Mouse (Mus musculus): Measurements from ENCODE around the gene Spg7. TPM values are rescaled to one million over a fixed set of nuclear protein-coding genes. Genes with fewer than 3 reads are reported as not detected.

The Spg7 gene
- polyA plus RNA-seq, 1 experiment, result 361 TPM

DNA sequence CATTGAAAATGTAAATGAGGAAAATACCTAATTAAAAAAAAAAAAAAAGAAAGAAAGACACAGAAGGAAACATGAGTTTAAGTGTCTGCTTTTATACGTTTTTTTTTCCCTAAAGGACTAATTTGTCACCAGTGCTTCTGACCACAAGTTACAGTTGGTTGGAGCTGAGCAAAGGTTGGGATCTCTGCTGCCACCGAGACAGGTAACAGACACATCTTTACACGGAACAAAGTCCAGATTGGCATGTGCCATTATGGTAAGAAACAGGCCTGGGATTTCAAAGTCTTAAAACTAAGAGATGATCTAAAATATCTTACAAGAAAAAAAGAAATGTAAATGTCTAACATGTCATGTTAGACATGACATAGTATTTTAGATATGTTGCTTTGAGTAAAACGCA lies 16.0 kb upstream of the Spg7 start:
- H3K4me1 ChIP-seq (ENCODE audit: control insufficient read depth, insufficient read depth, low read length), result peaks cover 4% of the 10 kb centered on the region
- TF ChIP-seq CTCF (IDR thresholded peaks at IDR 0.05; ENCODE audit: insufficient read depth, low read depth, low read length) (no peak), POLR2A (IDR thresholded peaks at IDR 0.05; ENCODE audit: insufficient read depth, low read depth, low read length) (no peak)
- H3K4me3 ChIP-seq (ENCODE audit: insufficient read depth, low read depth, low read length), result no peak overlapping the region
- no peak overlapping the region for H3K27ac ChIP-seq (ENCODE audit: insufficient read depth, low read depth, low read length)
- WGBS, result 84% methylated on average over 4 of the region's 4 CpGs

DNA sequence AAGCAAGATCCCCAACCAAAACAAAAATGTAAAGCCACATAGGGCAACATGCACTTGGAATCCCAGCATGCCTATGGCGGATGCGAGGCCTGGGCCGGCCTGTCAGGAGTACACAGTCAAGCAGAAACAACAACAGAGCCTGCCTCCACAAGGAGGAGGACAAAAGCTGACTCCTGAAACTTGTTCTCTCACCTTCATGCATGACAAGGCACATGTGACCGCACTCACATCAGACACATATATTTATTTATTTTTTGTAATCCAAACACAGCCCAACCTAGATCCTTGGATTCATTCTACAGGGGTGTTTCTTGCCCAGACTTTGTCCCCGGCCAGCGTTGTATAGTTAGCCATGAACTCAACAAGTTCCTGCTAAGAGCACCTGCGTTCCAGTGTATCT lies 14.9 kb upstream of the Spg7 start:
- Histone ChIP-seq H3K4me3 (ENCODE audit: insufficient read depth, low read depth, low read length) (no peak overlapping the region), H3K27ac (ENCODE audit: insufficient read depth, low read depth, low read length) (no peak overlapping the region), H3K4me1 (ENCODE audit: control insufficient read depth, insufficient read depth, low read length) (peaks cover 4% of the 10 kb centered on the region)
- TF ChIP-seq CTCF (IDR thresholded peaks at IDR 0.05; ENCODE audit: insufficient read depth, low read depth, low read length) (no peak), POLR2A (IDR thresholded peaks at IDR 0.05; ENCODE audit: insufficient read depth, low read depth, low read length) (no peak)
- WGBS, result 85% methylated on average over 7 of the region's 7 CpGs

DNA sequence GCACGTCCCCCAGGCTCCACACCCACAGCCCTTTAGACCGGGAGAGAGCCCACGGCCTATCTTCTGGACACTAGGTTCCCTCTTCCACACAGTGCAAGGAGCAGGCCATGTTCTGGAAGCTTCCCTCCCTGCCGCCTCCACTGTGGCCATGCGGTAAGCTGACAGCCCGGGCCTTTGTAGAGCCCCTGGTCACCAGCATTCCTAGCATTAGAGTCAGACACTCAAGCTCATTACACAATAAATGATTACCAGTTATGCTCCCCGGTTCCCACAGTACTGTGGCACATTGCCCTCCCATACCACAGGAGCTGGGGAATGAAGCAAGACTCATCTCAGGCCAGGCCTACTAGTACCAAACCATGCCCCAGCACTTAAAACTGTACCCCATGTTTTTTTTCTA lies 14.3 kb upstream of the Spg7 start:
- H3K4me1 ChIP-seq (ENCODE audit: control insufficient read depth, insufficient read depth, low read length), result peaks cover under 1% of the 10 kb centered on the region
- TF ChIP-seq POLR2A (IDR thresholded peaks at IDR 0.05; ENCODE audit: insufficient read depth, low read depth, low read length), result no peak
- TF ChIP-seq CTCF (IDR thresholded peaks at IDR 0.05; ENCODE audit: insufficient read depth, low read depth, low read length), result no peak
- H3K27ac ChIP-seq (ENCODE audit: insufficient read depth, low read depth, low read length), result no peak overlapping the region
- no peak overlapping the region for H3K4me3 ChIP-seq (ENCODE audit: insufficient read depth, low read depth, low read length)
- 86% methylated on average over 7 of the region's 7 CpGs for WGBS

DNA sequence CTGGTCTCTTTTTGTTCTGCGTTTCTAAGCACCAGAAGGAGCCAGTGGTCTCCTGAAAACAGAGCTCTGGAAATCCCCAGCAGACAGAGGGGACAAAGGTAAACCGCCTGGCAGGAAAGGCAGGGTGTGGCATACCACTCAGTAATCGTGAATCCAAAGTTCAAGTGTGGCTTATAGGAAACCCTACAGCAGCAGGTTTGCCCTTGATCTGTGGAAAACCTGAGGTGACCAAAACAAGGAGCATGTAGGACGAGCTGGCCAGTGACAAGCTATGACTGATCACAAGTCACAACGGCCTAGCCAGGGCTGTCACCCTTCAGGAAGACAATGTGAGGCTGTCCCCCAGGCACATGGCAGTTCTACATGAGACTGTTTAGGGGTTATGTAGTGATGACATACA lies 11.3 kb upstream of the Spg7 start:
- no peak overlapping the region for H3K27ac ChIP-seq (ENCODE audit: insufficient read depth, low read depth, low read length)
- 66% methylated on average over 5 of the region's 5 CpGs for WGBS
- H3K4me1 ChIP-seq (ENCODE audit: control insufficient read depth, insufficient read depth, low read length), result no peaks in the 10 kb centered on the region
- no peak overlapping the region for H3K4me3 ChIP-seq (ENCODE audit: insufficient read depth, low read depth, low read length)
- TF ChIP-seq POLR2A (IDR thresholded peaks at IDR 0.05; ENCODE audit: insufficient read depth, low read depth, low read length) (no peak), CTCF (IDR thresholded peaks at IDR 0.05; ENCODE audit: insufficient read depth, low read depth, low read length) (no peak)

DNA sequence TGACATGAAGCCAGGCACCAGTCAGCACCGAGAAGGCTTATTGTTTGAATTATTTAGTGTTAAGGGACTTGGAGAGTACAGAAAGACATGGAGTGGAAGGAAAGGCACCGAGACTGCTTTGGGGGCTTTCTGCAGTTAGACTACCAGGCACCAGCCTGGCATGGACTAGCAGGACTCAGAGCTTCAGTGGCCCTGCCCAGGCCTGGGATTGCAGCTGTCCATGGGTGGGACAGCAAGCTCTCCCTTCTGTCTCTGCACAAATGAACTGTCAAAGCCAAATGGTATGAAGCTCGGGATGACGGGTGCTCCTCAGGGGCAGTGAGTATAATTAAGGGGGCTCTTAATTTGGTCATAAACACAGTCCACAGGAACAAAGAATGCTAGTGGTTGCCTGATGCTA lies 1.3 kb downstream of the Spg7 start:
- no peak for TF ChIP-seq CTCF (IDR thresholded peaks at IDR 0.05; ENCODE audit: insufficient read depth, low read depth, low read length)
- no peak for TF ChIP-seq POLR2A (IDR thresholded peaks at IDR 0.05; ENCODE audit: insufficient read depth, low read depth, low read length)
- Histone ChIP-seq H3K4me1 (ENCODE audit: control insufficient read depth, insufficient read depth, low read length) (peaks cover 12% of the 10 kb centered on the region), H3K4me3 (ENCODE audit: insufficient read depth, low read depth, low read length) (no peak overlapping the region), H3K27ac (ENCODE audit: insufficient read depth, low read depth, low read length) (no peak overlapping the region)
- whole genome bisulfite sequencing, result 57% methylated on average over 4 of the region's 4 CpGs

DNA sequence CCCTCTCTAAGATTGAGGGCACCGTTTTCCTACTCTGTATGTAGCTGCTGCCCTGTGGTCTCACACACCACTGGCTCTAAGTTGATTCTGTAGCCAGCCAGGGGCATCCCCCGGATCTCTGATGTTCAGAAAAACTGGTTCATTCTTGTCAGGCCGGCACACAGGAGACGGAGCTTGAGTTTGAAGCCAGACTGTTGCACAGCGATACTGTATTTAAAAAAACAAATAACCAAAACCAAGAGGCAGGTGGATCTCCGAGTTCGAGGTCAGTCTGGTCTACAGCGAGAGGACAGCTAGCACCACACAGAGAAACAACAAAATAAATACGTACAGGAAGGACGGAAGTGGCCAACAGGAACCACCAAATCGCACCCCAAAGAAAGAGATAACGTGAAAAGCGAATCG lies 2.1 kb downstream of the Spg7 start:
- Histone ChIP-seq H3K4me3 (ENCODE audit: insufficient read depth, low read depth, low read length) (peak overlapping the region; percentile 74), H3K4me1 (ENCODE audit: control insufficient read depth, insufficient read depth, low read length) (peaks cover 12% of the 10 kb centered on the region), H3K27ac (ENCODE audit: insufficient read depth, low read depth, low read length) (peak overlapping the region; percentile 73)
- under 1% methylated on average over 14 of the region's 14 CpGs for WGBS
- no peak for TF ChIP-seq CTCF (IDR thresholded peaks at IDR 0.05; ENCODE audit: insufficient read depth, low read depth, low read length)
- no peak for TF ChIP-seq POLR2A (IDR thresholded peaks at IDR 0.05; ENCODE audit: insufficient read depth, low read depth, low read length)

DNA sequence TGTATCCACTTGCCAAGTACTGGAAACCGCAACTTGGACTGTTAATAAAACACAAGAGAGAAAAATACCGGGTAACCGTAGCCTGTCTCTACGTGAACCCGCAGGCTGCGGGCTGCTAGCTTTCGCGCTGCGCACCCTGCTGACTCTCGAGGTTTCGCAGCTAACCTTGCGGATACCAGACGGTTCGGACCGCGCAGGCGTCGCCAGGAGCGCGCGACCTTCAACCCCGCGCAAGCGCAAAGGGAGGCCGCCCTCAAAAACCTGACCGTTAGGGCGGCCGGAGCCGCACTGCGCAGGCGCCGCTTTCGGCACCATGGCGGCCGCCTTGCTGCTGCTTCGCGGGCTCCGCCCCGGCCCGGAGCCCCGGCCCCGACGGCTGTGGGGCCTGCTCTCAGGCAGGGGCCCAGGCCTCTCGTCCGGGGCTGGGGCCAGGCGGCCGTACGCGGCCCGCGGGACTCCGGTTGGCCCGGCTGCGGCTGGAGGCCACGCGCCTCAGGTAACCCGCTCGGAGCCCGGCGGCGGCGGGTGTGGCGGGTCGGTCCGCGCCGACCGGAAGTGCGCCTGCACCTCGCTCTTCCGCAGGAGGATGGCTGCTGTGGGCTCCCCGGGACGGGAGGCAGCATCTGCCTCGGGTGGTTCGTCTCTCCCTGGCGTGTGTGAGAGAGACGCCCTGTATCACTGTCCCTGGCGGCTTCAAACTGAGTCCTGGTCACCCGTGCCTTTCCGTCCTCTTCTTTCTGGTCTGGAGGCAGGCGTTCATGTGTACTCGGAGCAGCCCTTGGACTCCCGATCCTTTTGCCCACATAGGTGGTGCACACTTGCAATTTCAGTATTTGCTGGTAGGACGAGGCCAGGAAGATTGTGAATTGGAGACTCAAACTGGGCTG lies 2.7 kb downstream of the Spg7 start:
- H3K4me3 ChIP-seq (ENCODE audit: insufficient read depth, low read depth, low read length), result peak overlapping the region; percentile 74
- TF ChIP-seq POLR2A (IDR thresholded peaks at IDR 0.05; ENCODE audit: insufficient read depth, low read depth, low read length) (peak; percentile 82), CTCF (IDR thresholded peaks at IDR 0.05; ENCODE audit: insufficient read depth, low read depth, low read length) (peak; percentile 43; the same call in 1 of the 2 replicates)
- WGBS, result under 1% methylated on average over 84 of the region's 84 CpGs
- H3K4me1 ChIP-seq (ENCODE audit: control insufficient read depth, insufficient read depth, low read length), result peaks cover 12% of the 10 kb centered on the region
- H3K27ac ChIP-seq (ENCODE audit: insufficient read depth, low read depth, low read length), result peak overlapping the region; percentile 73

DNA sequence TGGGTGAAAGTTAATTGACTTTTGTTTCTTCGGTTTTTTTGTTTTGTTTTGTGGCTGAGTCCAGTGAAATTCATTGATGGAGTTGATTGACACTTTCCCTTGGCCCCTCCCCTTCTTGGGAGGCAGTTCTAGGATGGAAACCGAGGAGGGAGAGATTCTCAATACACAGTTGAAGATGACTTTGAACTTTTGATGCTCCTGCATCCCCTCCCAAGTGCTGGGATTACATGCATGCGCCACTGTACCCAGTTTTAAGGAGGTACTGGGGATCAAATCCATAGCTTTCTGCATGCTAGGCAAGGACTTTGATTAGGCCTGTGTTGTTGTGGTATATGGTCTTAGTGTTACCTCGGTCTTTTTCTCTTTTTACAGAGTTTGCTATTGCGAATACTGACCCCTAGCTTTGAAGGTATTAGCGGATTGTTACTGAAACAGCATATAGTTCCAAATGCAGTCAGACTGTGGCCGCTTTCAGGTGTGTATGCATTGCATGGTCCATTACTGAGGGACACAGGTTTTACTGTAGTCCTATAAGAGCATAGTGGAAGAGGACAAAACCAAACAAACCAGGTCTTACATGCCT lies 3.5 kb downstream of the Spg7 start:
- TF ChIP-seq POLR2A (IDR thresholded peaks at IDR 0.05; ENCODE audit: insufficient read depth, low read depth, low read length) (no peak), CTCF (IDR thresholded peaks at IDR 0.05; ENCODE audit: insufficient read depth, low read depth, low read length) (no peak)
- Histone ChIP-seq H3K4me1 (ENCODE audit: control insufficient read depth, insufficient read depth, low read length) (peaks cover 12% of the 10 kb centered on the region), H3K27ac (ENCODE audit: insufficient read depth, low read depth, low read length) (no peak overlapping the region), H3K4me3 (ENCODE audit: insufficient read depth, low read depth, low read length) (peak overlapping the region; percentile 74)
- 31% methylated on average over 7 of the region's 7 CpGs for WGBS

DNA sequence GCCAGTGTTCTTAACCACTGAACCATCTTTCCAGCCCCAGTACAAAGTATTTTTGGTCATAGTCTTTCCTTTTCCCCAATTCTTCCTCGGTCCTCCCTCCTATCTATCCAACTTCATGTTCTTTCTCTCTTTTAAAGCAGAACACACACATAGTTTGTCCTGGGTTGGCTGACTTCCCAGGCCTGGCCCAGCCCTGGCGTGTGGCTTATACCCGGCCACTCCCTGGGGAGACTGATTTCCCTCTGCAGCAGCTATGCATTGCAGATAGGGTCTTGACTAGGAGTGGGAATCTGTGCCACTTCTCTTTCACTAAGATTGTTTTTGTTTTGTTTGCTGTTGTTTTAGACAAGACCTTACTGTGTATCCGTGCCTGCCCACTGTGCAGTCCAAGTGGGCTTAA lies 8.4 kb downstream of the Spg7 start:
- H3K27ac ChIP-seq (ENCODE audit: insufficient read depth, low read depth, low read length), result no peak overlapping the region
- TF ChIP-seq CTCF (IDR thresholded peaks at IDR 0.05; ENCODE audit: insufficient read depth, low read depth, low read length) (no peak), POLR2A (IDR thresholded peaks at IDR 0.05; ENCODE audit: insufficient read depth, low read depth, low read length) (no peak)
- 39% methylated on average over 4 of the region's 4 CpGs for whole genome bisulfite sequencing
- peaks cover 3% of the 10 kb centered on the region; the same call in 1 of the 2 replicates for H3K4me1 ChIP-seq (ENCODE audit: control insufficient read depth, insufficient read depth, low read length)
- no peak overlapping the region for H3K4me3 ChIP-seq (ENCODE audit: insufficient read depth, low read depth, low read length)

Measured in olfactory bulb, adult 2 months (tissue).